Comparison of ENCODE assay signal across 20 mouse cellular contexts in genomic region chr2:122059365-122060115, GRCm38 (mm10). TPM values are rescaled to one million over a fixed set of nuclear protein-coding genes. Genes with fewer than 3 reads are reported as not detected.
A peak's percentile ranks its signal among the peaks of the same experiment; 100 is the strongest.
DNase-seq lines count a peak whose midpoint lies in the region; ATAC-seq lines count a peak whose summit lies in the region.
"Had no signal": no experiment of that assay in that cellular context is flagged by ENCODE, and none has a peak within 500 bp of the region (broad histone marks: within the 10 kb centered on the region; RNA-seq: fewer than 3 reads in every experiment).

No protein-coding gene starts in this region.

- no peaks in the 10 kb centered on the region for H3K9me3 ChIP-seq in heart, embryonic 11.5 days (replicated peaks; ENCODE audit: control insufficient read depth, low read length)
- H3K9me3 ChIP-seq in liver, embryonic 13.5 days (replicated peaks): no peaks in the 10 kb centered on the region
- no peaks in the 10 kb centered on the region for H3K9me3 ChIP-seq in liver, embryonic 11.5 days (ENCODE audit: control insufficient read depth, low read length)
- H3K9me3 ChIP-seq: embryonic facial prominence, embryonic 10.5 days; forebrain, embryonic 12.5 days; heart, embryonic 12.5 days; neural tube, embryonic 13.5 days had no signal

- H3K9ac ChIP-seq in heart, embryonic 11.5 days (ENCODE audit: low read depth, low read length): no peak overlapping the region
- no peak overlapping the region for H3K9ac ChIP-seq in liver, embryonic 13.5 days
- H3K9ac ChIP-seq in liver, embryonic 11.5 days (ENCODE audit: low read depth, low read length): no peak overlapping the region
- H3K9ac ChIP-seq: forebrain, embryonic 12.5 days; heart, embryonic 12.5 days; liver, embryonic 14.5 days; neural tube, embryonic 13.5 days had no signal

- no peaks in the 10 kb centered on the region for H3K27me3 ChIP-seq in heart, embryonic 11.5 days (ENCODE audit: control insufficient read depth, insufficient read depth, low read length)
- no peaks in the 10 kb centered on the region for H3K27me3 ChIP-seq in liver, embryonic 13.5 days
- H3K27me3 ChIP-seq in liver, embryonic 11.5 days (replicated peaks; ENCODE audit: control insufficient read depth, insufficient read depth, low read length): no peaks in the 10 kb centered on the region
- H3K27me3 ChIP-seq: forebrain, embryonic 12.5 days; heart, embryonic 12.5 days; neural tube, embryonic 13.5 days had no signal

- 71% methylated on average over 11 of the region's 11 CpGs for WGBS in heart, embryonic 11.5 days (ENCODE audit: insufficient replicate concordance)
- WGBS in liver, embryonic 13.5 days (ENCODE audit: insufficient replicate concordance): 70% methylated on average over 11 of the region's 11 CpGs
- WGBS in liver, embryonic 11.5 days: 81% methylated on average over 11 of the region's 11 CpGs

- no peak overlapping the region for H3K27ac ChIP-seq in heart, embryonic 11.5 days (ENCODE audit: low read depth, low read length)
- H3K27ac ChIP-seq in liver, embryonic 13.5 days: no peak overlapping the region
- H3K27ac ChIP-seq in liver, embryonic 11.5 days (ENCODE audit: low read depth, low read length): no peak overlapping the region
- H3K27ac ChIP-seq: embryonic facial prominence, embryonic 10.5 days; forebrain, embryonic 12.5 days; kidney, postnatal 0 days; liver, embryonic 14.5 days; macrophage; neural tube, embryonic 13.5 days had no signal

- intact Hi-C loops in heart, postnatal 10 days (cut with DNase I): no loop called here

- ATAC-seq in heart, embryonic 11.5 days (replicated peaks; ENCODE audit: insufficient number of reproducible peaks, low FRiP score, low TSS enrichment): no peak
- ATAC-seq in liver, embryonic 13.5 days (ENCODE audit: low read depth): 0 out of 2 replicates have a peak, but pooled peaks have one; percentile 27
- ATAC-seq in liver, embryonic 11.5 days (replicated peaks; ENCODE audit: low FRiP score): no peak

- no peak overlapping the region for H3K4me2 ChIP-seq in heart, embryonic 11.5 days
- no peak overlapping the region for H3K4me2 ChIP-seq in liver, embryonic 13.5 days
- H3K4me2 ChIP-seq in liver, embryonic 11.5 days: no peak overlapping the region
- H3K4me2 ChIP-seq: forebrain, embryonic 12.5 days; heart, embryonic 12.5 days; midbrain, embryonic 11.5 days; neural tube, embryonic 13.5 days had no signal

- H3K4me3 ChIP-seq in heart, embryonic 11.5 days (ENCODE audit: low read depth, low read length): no peak overlapping the region
- H3K4me3 ChIP-seq in liver, embryonic 13.5 days (replicated peaks): no peak overlapping the region
- no peak overlapping the region for H3K4me3 ChIP-seq in liver, embryonic 11.5 days (ENCODE audit: low read depth, low read length)
- H3K4me3 ChIP-seq: embryonic facial prominence, embryonic 10.5 days; forebrain, embryonic 12.5 days; heart, embryonic 12.5 days; neural tube, embryonic 13.5 days had no signal

- H3K4me1 ChIP-seq in heart, embryonic 11.5 days (ENCODE audit: control insufficient read depth, insufficient read depth, low read length): peaks cover 7% of the 10 kb centered on the region; the same call in 1 of the 2 replicates
- no peaks in the 10 kb centered on the region for H3K4me1 ChIP-seq in liver, embryonic 13.5 days (replicated peaks)
- no peaks in the 10 kb centered on the region for H3K4me1 ChIP-seq in liver, embryonic 11.5 days (replicated peaks; ENCODE audit: control insufficient read depth, insufficient read depth, low read length)
- H3K4me1 ChIP-seq: embryonic facial prominence, embryonic 10.5 days; forebrain, embryonic 12.5 days; neural tube, embryonic 13.5 days had no signal

- DNase-seq in heart, postnatal 10 days: peak; percentile 18 to 25
- DNase-seq in liver, embryonic 13.5 days: no peak
- no peak for DNase-seq in liver, embryonic 11.5 days (ENCODE audit: low spot score)
- peak; percentile 47 for DNase-seq in cerebellum, adult 8-10 months
- peak; percentile 62 to 68 for DNase-seq in cerebellum, postnatal 36 days
- no peak for DNase-seq in urinary bladder, adult 2 months (ENCODE audit: low spot score)
- DNase-seq in right cerebral cortex, postnatal 4 days: no peak
- DNase-seq: adrenal gland, adult 8-10 months; gastrocnemius, postnatal 25 days; kidney, adult 11 months; thymus, adult 18-20 months had no signal

- peaks cover 7% of the 10 kb centered on the region; the same call in 1 of the 2 replicates for H3K36me3 ChIP-seq in heart, embryonic 11.5 days (ENCODE audit: control insufficient read depth, insufficient read depth, low read length)
- peaks cover 62% of the 10 kb centered on the region for H3K36me3 ChIP-seq in liver, embryonic 13.5 days
- H3K36me3 ChIP-seq in liver, embryonic 11.5 days (ENCODE audit: control insufficient read depth, insufficient read depth, low read length): peaks cover 19% of the 10 kb centered on the region; the same call in 1 of the 2 replicates

RNA-seq across cellular contexts. Expression of gene Eif3j1, which starts 31.2 kb away (rescaled TPM):
- 10 to 100 TPM; 21.1 to 21.3 TPM for total RNA-seq in heart, postnatal 10 days (2021)
- polyA plus RNA-seq in heart, embryonic 11.5 days (2014; fragmentation: Nextera tagmentation; extraction: Ambion mirVana): 13.9 and 15.9 TPM in 2 replicates
- 11.0 and 13.7 TPM in 2 replicates for polyA plus RNA-seq in liver, embryonic 13.5 days (2015; fragmentation: Nextera tagmentation; extraction: Ambion mirVana)
- polyA plus RNA-seq in liver, embryonic 11.5 days (2014; fragmentation: Nextera tagmentation; extraction: Ambion mirVana): 17.9 and 18.3 TPM in 2 replicates
- 14.8 and 15.3 TPM in 2 replicates for polyA plus RNA-seq in urinary bladder, adult 2 months (2012; rRNA removed)

RNA-seq across cellular contexts. Expression of gene Spg11, which starts 58.6 kb away (rescaled TPM):
- total RNA-seq in heart, postnatal 10 days (2021): 10 to 100 TPM; 12.1 to 12.2 TPM
- polyA plus RNA-seq in heart, embryonic 11.5 days (2014; fragmentation: Nextera tagmentation; extraction: Ambion mirVana): 7.0 and 7.7 TPM in 2 replicates
- 3.5 and 3.6 TPM in 2 replicates for polyA plus RNA-seq in liver, embryonic 13.5 days (2015; fragmentation: Nextera tagmentation; extraction: Ambion mirVana)
- 9.3 and 9.8 TPM in 2 replicates for polyA plus RNA-seq in liver, embryonic 11.5 days (2014; fragmentation: Nextera tagmentation; extraction: Ambion mirVana)
- 8.9 and 10.1 TPM in 2 replicates for polyA plus RNA-seq in urinary bladder, adult 2 months (2012; rRNA removed)

Comparison
In these comparisons a context has a peak if more than half of its experiments do, and no peak if none do; other contexts are left out.
1. DNase-seq: peak in heart, postnatal 10 days (2 of 2), cerebellum, adult 8-10 months (single experiment) and cerebellum, postnatal 36 days (2 of 2); none in liver, embryonic 13.5 days (single experiment), liver, embryonic 11.5 days (single experiment), urinary bladder, adult 2 months (single experiment) and right cerebral cortex, postnatal 4 days (single experiment).